Mouse (Mus musculus) heart, postnatal 0 days (tissue): ENCODE data around the gene Sox30.

Source experiments
- CTCF ChIP-seq: IDR thresholded peaks from 2 replicates; pipeline ENCODE4 v1.5.1; 2016; ENCODE audit warnings: antibody characterized with exemption, control low read depth, low read depth
- EP300 ChIP-seq: IDR thresholded peaks from 2 replicates; pipeline ENCODE4 v1.6.1; 2016; ENCODE audit warnings: antibody characterized with exemption, low read depth

- no peak for TF ChIP-seq CTCF
- TF ChIP-seq EP300 = no peak
Observed at GRCm38 (mm10) chr11:46027952-46028814, 48.1 kb downstream of the Sox30 start.
